ENCODE assay signal across 10 mouse cellular contexts in genomic region chr7:142664465-142665029, GRCm38 (mm10). TPM values are rescaled to one million over a fixed set of nuclear protein-coding genes. Genes with fewer than 3 reads are reported as not detected.
DNase-seq lines count a peak whose midpoint lies in the region; ATAC-seq lines count a peak whose summit lies in the region.
"Had no signal": no experiment of that assay in that cellular context is flagged by ENCODE, and none has a peak within 500 bp of the region (broad histone marks: within the 10 kb centered on the region; RNA-seq: fewer than 3 reads in every experiment).

No protein-coding gene starts in this region.

- H3K4me3 ChIP-seq in heart, embryonic 15.5 days = peak overlapping the region; percentile 50
- H3K4me3 ChIP-seq in hindbrain, embryonic 11.5 days (ENCODE audit: low read depth, low read length) = no peak overlapping the region
- peak overlapping the region; percentile 25; the same call in 1 of the 2 replicates for H3K4me3 ChIP-seq in liver, embryonic 15.5 days (replicated peaks)
- H3K4me3 ChIP-seq: erythroblast, embryonic 14.5 days had no signal

- DNase-seq in heart, postnatal 4 days = no peak
- DNase-seq in adipocyte (ENCODE audit: low spot score) = peak; percentile 18
- DNase-seq in hindbrain, embryonic 11.5 days (ENCODE audit: low spot score) = peak; percentile 33
- no peak for DNase-seq in cerebellum, adult 11-12 months
- no peak for DNase-seq in spleen, postnatal 14 days (ENCODE audit: low spot score in 2 of 2)

- no peak for ATAC-seq in heart, embryonic 15.5 days (replicated peaks; ENCODE audit: insufficient number of reproducible peaks, insufficient read depth, low FRiP score, low read depth)
- ATAC-seq in hindbrain, embryonic 11.5 days (ENCODE audit: low FRiP score) = no peak
- peak; percentile 64 for ATAC-seq in liver, embryonic 15.5 days (ENCODE audit: insufficient read depth)
- ATAC-seq in cerebellum, adult (ENCODE audit: insufficient number of reproducible peaks, low FRiP score, low TSS enrichment) = no peak

- H3K4me1 ChIP-seq in heart, embryonic 15.5 days (replicated peaks) = peaks cover 26% of the 10 kb centered on the region
- H3K4me1 ChIP-seq in hindbrain, embryonic 11.5 days (replicated peaks; ENCODE audit: control insufficient read depth, insufficient read depth, low read length) = peaks cover 8% of the 10 kb centered on the region
- H3K4me1 ChIP-seq in liver, embryonic 15.5 days (replicated peaks) = peaks cover 9% of the 10 kb centered on the region; the same call in 1 of the 2 replicates

- peak overlapping the region; percentile 66 for H3K27ac ChIP-seq in heart, embryonic 15.5 days
- H3K27ac ChIP-seq in hindbrain, embryonic 11.5 days (ENCODE audit: low read depth, low read length) = no peak overlapping the region
- H3K27ac ChIP-seq in liver, embryonic 15.5 days (replicated peaks) = peak overlapping the region; percentile 57

- H3K4me2 ChIP-seq in heart, embryonic 15.5 days = peak overlapping the region; percentile 78
- H3K4me2 ChIP-seq in hindbrain, embryonic 11.5 days (replicated peaks; ENCODE audit: low read depth, low read length) = no peak overlapping the region
- peak overlapping the region; percentile 40 for H3K4me2 ChIP-seq in liver, embryonic 15.5 days

- WGBS in heart, embryonic 15.5 days = 10% methylated on average over 9 of the region's 9 CpGs
- WGBS in hindbrain, embryonic 11.5 days = 2% methylated on average over 9 of the region's 9 CpGs
- 4% methylated on average over 9 of the region's 9 CpGs for WGBS in liver, embryonic 15.5 days (ENCODE audit: insufficient replicate concordance)

- peak overlapping the region; percentile 61 for H3K9ac ChIP-seq in heart, embryonic 15.5 days
- H3K9ac ChIP-seq in hindbrain, embryonic 11.5 days (ENCODE audit: low read depth, low read length) = no peak overlapping the region
- H3K9ac ChIP-seq in liver, embryonic 15.5 days = no peak overlapping the region

- H3K9me3 ChIP-seq in heart, embryonic 15.5 days (replicated peaks) = peaks cover 4% of the 10 kb centered on the region
- peaks cover 1% of the 10 kb centered on the region; the same call in 1 of the 2 replicates for H3K9me3 ChIP-seq in hindbrain, embryonic 11.5 days (ENCODE audit: control insufficient read depth, low read length)
- no peaks in the 10 kb centered on the region for H3K9me3 ChIP-seq in liver, embryonic 15.5 days (replicated peaks)

- peaks cover 66% of the 10 kb centered on the region for H3K27me3 ChIP-seq in heart, embryonic 15.5 days
- peaks cover 73% of the 10 kb centered on the region for H3K27me3 ChIP-seq in hindbrain, embryonic 11.5 days (ENCODE audit: control insufficient read depth, insufficient read depth, low read length)
- H3K27me3 ChIP-seq in liver, embryonic 15.5 days = peaks cover 76% of the 10 kb centered on the region

- H3K36me3 ChIP-seq in heart, embryonic 15.5 days = peaks cover 2% of the 10 kb centered on the region; the same call in 1 of the 2 replicates
- no peaks in the 10 kb centered on the region for H3K36me3 ChIP-seq in hindbrain, embryonic 11.5 days (ENCODE audit: control insufficient read depth, insufficient read depth, low read length)
- H3K36me3 ChIP-seq in liver, embryonic 15.5 days (replicated peaks) = no peaks in the 10 kb centered on the region

RNA-seq across cellular contexts. Expression of gene Igf2, which starts 2.1 kb away (rescaled TPM):
- polyA plus RNA-seq in heart, embryonic 15.5 days (2015; fragmentation: Nextera tagmentation; extraction: Ambion mirVana) = 1,178 and 1,276 TPM in 2 replicates
- total RNA-seq in heart, postnatal 4 days (2021) = 1,000 to 10,000 TPM; 1,716 to 1,905 TPM
- polyA plus RNA-seq in hindbrain, embryonic 11.5 days (2014; fragmentation: Nextera tagmentation; extraction: Ambion mirVana) = 189 and 268 TPM in 2 replicates
- 619 and 685 TPM in 2 replicates for polyA plus RNA-seq in liver, embryonic 15.5 days (2015; fragmentation: Nextera tagmentation; extraction: Ambion mirVana)

RNA-seq across cellular contexts. Expression of gene Gm49394, which starts 5.2 kb away (rescaled TPM):
- not detected in 2 replicates for polyA plus RNA-seq in heart, embryonic 15.5 days (2015; fragmentation: Nextera tagmentation; extraction: Ambion mirVana)
- under 1 TPM in 1 of 2 experiments, not detected in 1; 0.16 TPM for total RNA-seq in heart, postnatal 4 days (2021)
- not detected in 2 replicates for polyA plus RNA-seq in hindbrain, embryonic 11.5 days (2014; fragmentation: Nextera tagmentation; extraction: Ambion mirVana)
- polyA plus RNA-seq in liver, embryonic 15.5 days (2015; fragmentation: Nextera tagmentation; extraction: Ambion mirVana) = 0.08 TPM in 1 of 2 replicates, not detected in the other
- total RNA-seq: left cerebral cortex, postnatal 25 days had no signal

Comparison
In these comparisons a context has a peak if more than half of its experiments do, and no peak if none do; other contexts are left out.
1. DNase-seq: peak in adipocyte (single experiment) and hindbrain, embryonic 11.5 days (single experiment); none in heart, postnatal 4 days (single experiment), cerebellum, adult 11-12 months (single experiment) and spleen, postnatal 14 days (0 of 2).